1 mouse cellular context compared by ENCODE assay signal in genomic region chr5:137320996-137321395, GRCm38 (mm10).
TF ChIP-seq lines count a peak whose summit lies in the region.

No protein-coding gene starts in this region.

TF ChIP-seq in MEL, 35 proteins besides CTCF, POLR2A, EP300 and RAD21:
- TF ChIP-seq NRF1 (IDR thresholded peaks at IDR 0.05; ENCODE audit: insufficient read depth, low read depth, low read length, poor library complexity, severe bottlenecking) (no peak), ETS1 (IDR thresholded peaks at IDR 0.05; ENCODE audit: low read depth, low read length) (0 out of 2 replicates have a peak, but pooled peaks have one; percentile 26), UBTF (IDR thresholded peaks at IDR 0.05; ENCODE audit: borderline replicate concordance, insufficient read depth, low read depth, low read length) (no peak), TCF12 (IDR thresholded peaks at IDR 0.05; ENCODE audit: low read depth, low read length) (peak; percentile 68; the same call in 1 of the 2 replicates), KAT2A (conservative IDR thresholded peaks at IDR 0.05; ENCODE audit: low read depth, low read length) (no peak), MYB (IDR thresholded peaks at IDR 0.05; ENCODE audit: low read depth, low read length) (no peak), TAL1 (IDR thresholded peaks at IDR 0.05; ENCODE audit: low read length) (peak; percentile 52), GATA1 (IDR thresholded peaks at IDR 0.05; ENCODE audit: low read depth, low read length) (peak; percentile 66), POLR2AphosphoS5 (IDR thresholded peaks at IDR 0.05; ENCODE audit: borderline replicate concordance, low read depth, low read length) (no peak), GABPA (IDR thresholded peaks at IDR 0.05; ENCODE audit: low read depth, low read length) (no peak), SIN3A (IDR thresholded peaks at IDR 0.05; ENCODE audit: low read length) (peak; percentile 16; the same call in 1 of the 2 replicates), MAFK (IDR thresholded peaks at IDR 0.05; ENCODE audit: borderline replicate concordance, low read depth, low read length) (no peak), TBP (IDR thresholded peaks at IDR 0.05; ENCODE audit: low read depth, low read length) (no peak), ZMIZ1 (IDR thresholded peaks at IDR 0.05; ENCODE audit: low read depth, low read length) (no peak), ZC3H11A (IDR thresholded peaks at IDR 0.05; ENCODE audit: low read depth, low read length) (no peak), ZKSCAN1 (IDR thresholded peaks at IDR 0.05; ENCODE audit: low read depth, low read length) (no peak), USF1 (IDR thresholded peaks at IDR 0.05; ENCODE audit: low read depth, low read length) (no peak), CHD2 (IDR thresholded peaks at IDR 0.05; ENCODE audit: low read length) (no peak), BHLHE40 (IDR thresholded peaks at IDR 0.05; ENCODE audit: borderline replicate concordance, low read depth, low read length) (peak; percentile 63), ELF1 (IDR thresholded peaks at IDR 0.05; ENCODE audit: low read depth, low read length) (no peak), CHD1 (IDR thresholded peaks at IDR 0.05; ENCODE audit: low read depth, low read length) (no peak), E2F4 (IDR thresholded peaks at IDR 0.05; ENCODE audit: borderline replicate concordance, low read depth, low read length) (no peak), MYC (IDR thresholded peaks at IDR 0.05; ENCODE audit: low read depth, low read length) (no peak), NELFE (IDR thresholded peaks at IDR 0.05; ENCODE audit: low read depth, low read length) (no peak), MAX (IDR thresholded peaks at IDR 0.05; ENCODE audit: low read length) (no peak), ZNF384 (IDR thresholded peaks at IDR 0.05; ENCODE audit: low read depth, low read length) (no peak), RCOR1 (IDR thresholded peaks at IDR 0.05; ENCODE audit: low read depth, low read length) (peak; percentile 80; the same call in 1 of the 2 replicates)
